Mouse (Mus musculus) cerebellum, postnatal 25 days (tissue): ENCODE data around the gene Gm773.
"Not testable (repeated sequence)": the region's sequence is repeated elsewhere in the genome, so short reads cannot be mapped to it uniquely, and the experiment has no call there.

Experiments
- DNase-seq, 2 experiments: peaks; one replicate each; pipeline ENCODE4 v3.0.0; 2021; ENCODE audit warnings: mixed read lengths in 2 of 2

The Gm773 gene

GRCm38 (mm10) chrX:56212771-56213170, at the start of gene Gm773:
Gm773 (minus strand) TSS chrX:56212881.
- no peak for DNase-seq

GRCm38 (mm10) chrX:56186449-56186848, 26.2 kb downstream of the Gm773 start:
- DNase-seq, result not testable (repeated sequence)

GRCm38 (mm10) chrX:56151396-56151795, 61.3 kb downstream of the Gm773 start:
- no peak for DNase-seq
